Mouse (Mus musculus): ENCODE measurements around the gene Btbd17. TPM values are rescaled to one million over a fixed set of nuclear protein-coding genes. Genes with fewer than 3 reads are reported as not detected.

Btbd17 gene
- polyA plus RNA-seq, 1 experiment, result 0.52 TPM

DNA sequence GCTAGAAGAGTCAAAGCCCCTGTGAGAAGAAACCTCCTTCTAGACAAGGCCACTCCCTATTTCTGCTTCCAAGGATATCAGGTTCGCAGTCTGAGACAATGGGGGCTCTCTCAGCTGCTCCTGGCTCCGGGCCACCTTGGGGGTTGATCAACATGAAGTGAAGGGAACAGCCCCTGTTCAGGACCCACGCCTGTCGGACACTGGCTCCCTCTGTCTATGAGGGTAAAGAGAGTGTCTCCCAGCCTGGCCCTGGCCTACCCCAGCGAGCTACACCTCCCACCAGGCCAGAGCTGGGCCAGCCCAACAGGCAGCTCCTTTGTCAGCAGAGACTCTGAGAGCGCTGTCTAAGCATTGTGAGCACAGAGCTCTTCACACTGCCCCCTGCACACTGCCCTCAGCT lies 25.8 kb downstream of the Btbd17 start:
- Histone ChIP-seq H3K36me3 (ENCODE audit: control insufficient read depth, insufficient read depth, low read length) (no peaks in the 10 kb centered on the region), H3K27me3 (ENCODE audit: control insufficient read depth, insufficient read depth, low read length) (no peaks in the 10 kb centered on the region), H3K27ac (ENCODE audit: insufficient read depth, low read depth, low read length) (no peak overlapping the region), H3K4me1 (ENCODE audit: control insufficient read depth, insufficient read depth, insufficient read length, low read length) (peaks cover 3% of the 10 kb centered on the region), H3K4me3 (ENCODE audit: low read depth, low read length) (no peak overlapping the region)
- no peak for TF ChIP-seq POLR2A (IDR thresholded peaks at IDR 0.05; ENCODE audit: low read depth, low read length)
- TF ChIP-seq CTCF (IDR thresholded peaks at IDR 0.05; ENCODE audit: extremely low read depth, insufficient read length, insufficient replicate concordance, low read depth, low read length), result no peak
- WGBS, result 67% methylated on average over 6 of the region's 6 CpGs

GRCm38 (mm10) chr11:114764820-114765818 lies 30.6 kb downstream of the Btbd17 start, which contains the start of gene Kif19a:
Kif19a (plus strand) TSS chr11:114765388.
- TF ChIP-seq CTCF (IDR thresholded peaks at IDR 0.05; ENCODE audit: extremely low read depth, insufficient read length, insufficient replicate concordance, low read depth, low read length), result no peak
- TF ChIP-seq POLR2A (IDR thresholded peaks at IDR 0.05; ENCODE audit: low read depth, low read length), result no peak
- Histone ChIP-seq H3K4me3 (ENCODE audit: low read depth, low read length) (peak within 1 kb of the TSS; percentile 62), H3K36me3 (ENCODE audit: control insufficient read depth, insufficient read depth, low read length) (no peaks in the 10 kb centered on the region), H3K27ac (ENCODE audit: insufficient read depth, low read depth, low read length) (no peak within 1 kb of the TSS), H3K27me3 (ENCODE audit: control insufficient read depth, insufficient read depth, low read length) (no peaks in the 10 kb centered on the region), H3K4me1 (ENCODE audit: control insufficient read depth, insufficient read depth, insufficient read length, low read length) (peaks cover 3% of the 10 kb centered on the region)
- 3% methylated on average over 51 of the region's 51 CpGs for WGBS

DNA sequence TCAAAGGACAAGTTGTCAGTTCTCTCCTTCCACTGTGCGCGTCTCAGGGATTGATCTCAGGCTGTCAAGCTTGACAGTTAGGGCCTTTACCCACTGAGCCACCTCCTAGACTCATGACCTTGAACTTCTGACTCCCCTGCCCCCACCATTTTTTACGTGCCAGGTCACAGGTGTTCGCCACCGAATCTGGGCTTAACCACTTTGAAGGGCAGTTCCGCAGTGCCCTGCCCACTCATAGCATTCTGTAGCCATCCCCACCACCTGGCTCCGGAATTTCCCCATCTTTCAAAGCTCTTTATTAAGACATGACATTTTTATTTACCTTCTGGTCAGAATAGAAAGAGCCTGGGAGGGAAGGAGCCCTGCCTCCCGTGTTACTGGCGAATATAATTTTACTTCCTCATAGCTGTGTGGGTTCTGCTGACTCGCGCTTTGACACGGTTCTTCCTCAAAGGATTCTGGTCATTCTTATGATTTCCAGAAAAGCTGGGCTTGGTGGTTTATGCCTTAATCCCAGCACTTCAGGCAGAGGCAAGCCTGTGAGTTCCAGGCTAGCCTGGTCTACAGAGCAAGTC lies 48.1 kb downstream of the Btbd17 start:
- Histone ChIP-seq H3K27me3 (ENCODE audit: control insufficient read depth, insufficient read depth, low read length) (0 out of 2 replicates have a peak, but pooled peaks cover 2% of the 10 kb centered on the region), H3K27ac (ENCODE audit: insufficient read depth, low read depth, low read length) (no peak overlapping the region), H3K4me1 (ENCODE audit: control insufficient read depth, insufficient read depth, insufficient read length, low read length) (no peaks in the 10 kb centered on the region), H3K4me3 (ENCODE audit: low read depth, low read length) (no peak overlapping the region), H3K36me3 (ENCODE audit: control insufficient read depth, insufficient read depth, low read length) (no peaks in the 10 kb centered on the region)
- WGBS, result 27% methylated on average over 12 of the region's 12 CpGs
- TF ChIP-seq CTCF (IDR thresholded peaks at IDR 0.05; ENCODE audit: extremely low read depth, insufficient read length, insufficient replicate concordance, low read depth, low read length) (no peak), POLR2A (IDR thresholded peaks at IDR 0.05; ENCODE audit: low read depth, low read length) (no peak)

DNA sequence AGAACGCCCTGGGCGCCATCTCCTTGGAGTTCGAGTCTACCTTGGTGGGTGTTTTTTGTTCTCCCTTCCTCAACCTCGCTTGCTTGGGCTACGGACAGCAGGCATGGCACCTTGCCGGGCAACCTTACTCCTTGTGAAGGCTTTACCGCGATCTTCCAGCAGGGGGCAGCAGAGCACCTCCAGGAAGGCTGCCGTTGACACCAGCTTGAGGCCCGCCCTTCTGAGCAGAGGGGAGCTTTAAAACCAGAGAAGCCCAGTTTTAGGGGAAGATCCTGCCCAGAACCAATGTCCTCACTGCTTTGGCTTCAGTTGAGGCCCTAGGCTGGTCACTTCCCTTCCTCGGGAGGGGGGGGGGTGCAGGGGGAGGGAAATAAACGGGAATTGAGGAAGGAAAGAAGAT lies 50.6 kb downstream of the Btbd17 start:
- H3K27ac ChIP-seq (ENCODE audit: insufficient read depth, low read depth, low read length), result no peak overlapping the region
- H3K27me3 ChIP-seq (ENCODE audit: control insufficient read depth, insufficient read depth, low read length), result 0 out of 2 replicates have a peak, but pooled peaks cover 2% of the 10 kb centered on the region
- no peaks in the 10 kb centered on the region for H3K36me3 ChIP-seq (ENCODE audit: control insufficient read depth, insufficient read depth, low read length)
- 2% methylated on average over 12 of the region's 12 CpGs for WGBS
- no peaks in the 10 kb centered on the region for H3K4me1 ChIP-seq (ENCODE audit: control insufficient read depth, insufficient read depth, insufficient read length, low read length)
- no peak overlapping the region for H3K4me3 ChIP-seq (ENCODE audit: low read depth, low read length)
- no peak for TF ChIP-seq POLR2A (IDR thresholded peaks at IDR 0.05; ENCODE audit: low read depth, low read length)
- peak; percentile 94 for TF ChIP-seq CTCF (IDR thresholded peaks at IDR 0.05; ENCODE audit: extremely low read depth, insufficient read length, insufficient replicate concordance, low read depth, low read length)

DNA sequence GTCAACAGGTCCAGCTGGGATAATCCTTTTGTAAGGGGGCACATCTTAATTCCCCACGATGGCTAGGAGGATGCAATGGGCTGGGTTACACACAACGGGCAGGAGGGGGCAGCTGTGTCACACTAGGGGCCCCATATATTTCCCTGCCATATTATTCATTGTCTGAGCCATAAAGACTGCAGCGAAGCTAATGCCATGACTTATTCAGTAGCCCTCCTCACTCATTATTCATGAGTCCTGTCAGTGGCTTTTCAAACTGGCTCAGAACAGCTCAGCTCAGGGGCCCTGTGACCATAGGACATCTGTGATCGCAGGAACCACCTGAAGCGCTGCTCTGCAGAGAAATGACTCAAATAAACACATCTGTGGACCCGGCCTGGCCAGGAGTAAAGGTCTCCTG lies 54.3 kb downstream of the Btbd17 start:
- Histone ChIP-seq H3K27ac (ENCODE audit: insufficient read depth, low read depth, low read length) (no peak overlapping the region), H3K4me3 (ENCODE audit: low read depth, low read length) (no peak overlapping the region), H3K27me3 (ENCODE audit: control insufficient read depth, insufficient read depth, low read length) (0 out of 2 replicates have a peak, but pooled peaks cover 2% of the 10 kb centered on the region), H3K4me1 (ENCODE audit: control insufficient read depth, insufficient read depth, insufficient read length, low read length) (no peaks in the 10 kb centered on the region), H3K36me3 (ENCODE audit: control insufficient read depth, insufficient read depth, low read length) (no peaks in the 10 kb centered on the region)
- TF ChIP-seq POLR2A (IDR thresholded peaks at IDR 0.05; ENCODE audit: low read depth, low read length), result no peak
- WGBS, result 63% methylated on average over 6 of the region's 6 CpGs

Other genes starting within 250 kb of the Btbd17 start
- gene Rpl38, start 127.4 kb downstream of the Btbd17 start, polyA plus RNA-seq (2012; rRNA removed), result 103 and 130 TPM in 2 replicates
- gene Ttyh2, start 120.5 kb downstream of the Btbd17 start, polyA plus RNA-seq (2012; rRNA removed), result 63.4 and 130 TPM in 2 replicates
- 0.30 and 0.56 TPM in 2 replicates for gene Dnaic2, start 68.5 kb downstream of the Btbd17 start, polyA plus RNA-seq (2012; rRNA removed)
- gene Kif19a, start 30.6 kb downstream of the Btbd17 start, polyA plus RNA-seq (2012; rRNA removed), result 1.7 and 2.0 TPM in 2 replicates
- 0.10 TPM in 1 of 2 replicates, not detected in the other for gene Gpr142, start 3.0 kb upstream of the Btbd17 start, polyA plus RNA-seq (2012; rRNA removed)
- 4.4 TPM in 2 replicates for gene Gprc5c, start 55.2 kb upstream of the Btbd17 start, polyA plus RNA-seq (2012; rRNA removed)
- gene Cd300a, start 94.1 kb upstream of the Btbd17 start, polyA plus RNA-seq (2012; rRNA removed), result 0.76 and 0.91 TPM in 2 replicates
- gene Cd300lb, start 138.4 kb upstream of the Btbd17 start, polyA plus RNA-seq (2012; rRNA removed), result 0.46 and 0.77 TPM in 2 replicates
- gene Cd300c, start 173.2 kb upstream of the Btbd17 start, polyA plus RNA-seq (2012; rRNA removed), result 0.37 TPM in 1 of 2 replicates, not detected in the other
- gene Cd300ld, start 194.0 kb upstream of the Btbd17 start, polyA plus RNA-seq (2012; rRNA removed), result 1.2 and 1.5 TPM in 2 replicates
- 3.1 and 5.1 TPM in 2 replicates for gene Cd300c2, start 205.9 kb upstream of the Btbd17 start, polyA plus RNA-seq (2012; rRNA removed)
- gene Cd300ld2, start 220.2 kb upstream of the Btbd17 start, polyA plus RNA-seq (2012; rRNA removed), result not detected in 2 replicates
- gene Cd300ld4, start 231.1 kb upstream of the Btbd17 start, polyA plus RNA-seq (2012; rRNA removed), result 0.20 TPM in 1 of 2 replicates, not detected in the other
- 0.85 TPM in 1 of 2 replicates, not detected in the other for gene Cd300ld5, start 241.8 kb upstream of the Btbd17 start, polyA plus RNA-seq (2012; rRNA removed)

Data from small intestine, adult 2 months (tissue).